Mouse (Mus musculus) intestine, embryonic 15.5 days (tissue): ENCODE measurements at regions not wholly inside any gene's neighbourhood (a gene's known extent, or its start where the extent isn't known, plus 50 kb on each side); places are given as distances from the start of the nearest gene placed in this dataset.

Experiments used
- ATAC-seq: fragments of 200-750 bp; cut with Nextera tagmentation; 2 replicates; pipeline ENCODE4 v1.8.0; 2017; ENCODE audit warnings: moderate TSS enrichment, moderate library complexity
- H3K27ac ChIP-seq: fragments of 300-500 bp; sonication (generic); 2 replicates; pipeline ENCODE4 v1.5.1; 2015; ENCODE audit warnings: mild to moderate bottlenecking, inconsistent platforms
- H3K27me3 ChIP-seq: fragments of 300-500 bp; sonication (generic); replicated peaks from 2 replicates; pipeline ENCODE4 v1.6.1; 2015; ENCODE audit warnings: inconsistent platforms
- H3K36me3 ChIP-seq: fragments of 300-500 bp; sonication (generic); 2 replicates; pipeline ENCODE4 v1.6.1; 2015; ENCODE audit warnings: inconsistent platforms
- H3K4me1 ChIP-seq: fragments of 300-500 bp; sonication (generic); replicated peaks from 2 replicates; pipeline ENCODE4 v1.6.1; 2015; ENCODE audit warnings: inconsistent platforms
- H3K4me2 ChIP-seq: fragments of 300-500 bp; sonication (generic); replicated peaks from 2 replicates; pipeline ENCODE4 v1.6.1; 2015; ENCODE audit warnings: mild to moderate bottlenecking, inconsistent platforms
- H3K4me3 ChIP-seq: fragments of 300-500 bp; sonication (generic); replicated peaks from 2 replicates; pipeline ENCODE4 v1.5.1; 2015; ENCODE audit warnings: inconsistent platforms
- H3K9ac ChIP-seq: fragments of 300-500 bp; sonication (generic); 2 replicates; pipeline ENCODE4 v1.6.1; 2015; ENCODE audit warnings: inconsistent platforms
- H3K9me3 ChIP-seq: fragments of 300-500 bp; sonication (generic); 2 replicates; pipeline ENCODE4 v1.6.1; 2016; ENCODE audit warnings: inconsistent platforms
- WGBS: fragments of 180-500 bp; shearing (Covaris S2); methylation state at CpG from one replicate; pipeline ENCODE4 v1.1.7; 2015; 5-methylcytosine and 5-hydroxymethylcytosine counted together

- H3K4me1 ChIP-seq, result no peaks in the 10 kb centered on the region
- ATAC-seq, result no peak
- no peak overlapping the region for H3K4me2 ChIP-seq
- H3K9ac ChIP-seq, result no peak overlapping the region
- H3K36me3 ChIP-seq, result no peaks in the 10 kb centered on the region
- no peak overlapping the region for H3K4me3 ChIP-seq
- no peak overlapping the region for H3K27ac ChIP-seq
- no peaks in the 10 kb centered on the region for H3K27me3 ChIP-seq
- WGBS, result 70% methylated on average over 3 of the region's 3 CpGs
- no peaks in the 10 kb centered on the region for H3K9me3 ChIP-seq
Observed at GRCm38 (mm10) chr3:39062415-39062814, 175.7 kb downstream of the Fat4 start.

GRCm38 (mm10) chr3:39065457-39065856, 178.7 kb downstream of the Fat4 start:
- no peaks in the 10 kb centered on the region for H3K27me3 ChIP-seq
- 37% methylated on average over 6 of the region's 6 CpGs for WGBS
- no peaks in the 10 kb centered on the region for H3K4me1 ChIP-seq

GRCm38 (mm10) chr3:39069011-39069410, 182.3 kb downstream of the Fat4 start:
- H3K9me3 ChIP-seq, result no peaks in the 10 kb centered on the region
- ATAC-seq, result no peak
- H3K9ac ChIP-seq, result no peak overlapping the region
- H3K36me3 ChIP-seq, result no peaks in the 10 kb centered on the region
- no peak overlapping the region for H3K27ac ChIP-seq
- H3K4me1 ChIP-seq, result no peaks in the 10 kb centered on the region
- no peak overlapping the region for H3K4me2 ChIP-seq
- H3K27me3 ChIP-seq, result no peaks in the 10 kb centered on the region
- H3K4me3 ChIP-seq, result no peak overlapping the region

More at GRCm38 (mm10) chr3:39065457-39065856, 178.7 kb downstream of the Fat4 start:
- Histone ChIP-seq H3K36me3 (no peaks in the 10 kb centered on the region), H3K4me3 (no peak overlapping the region), H3K4me2 (no peak overlapping the region), H3K9ac (no peak overlapping the region), H3K27ac (no peak overlapping the region), H3K9me3 (no peaks in the 10 kb centered on the region)
- peak; percentile 62 for ATAC-seq

- H3K9me3 ChIP-seq, result no peaks in the 10 kb centered on the region
- H3K36me3 ChIP-seq, result no peaks in the 10 kb centered on the region
- ATAC-seq, result no peak
- no peak overlapping the region for H3K4me3 ChIP-seq
- H3K9ac ChIP-seq, result no peak overlapping the region
- WGBS, result 72% methylated on average over 4 of the region's 4 CpGs
- H3K4me2 ChIP-seq, result no peak overlapping the region
- no peaks in the 10 kb centered on the region for H3K27me3 ChIP-seq
- no peaks in the 10 kb centered on the region for H3K4me1 ChIP-seq
- H3K27ac ChIP-seq, result no peak overlapping the region
Observed at GRCm38 (mm10) chr3:39082678-39083270, 196.0 kb downstream of the Fat4 start.

- Histone ChIP-seq H3K9ac (no peak overlapping the region), H3K27ac (no peak overlapping the region), H3K4me3 (no peak overlapping the region), H3K27me3 (no peaks in the 10 kb centered on the region), H3K9me3 (no peaks in the 10 kb centered on the region), H3K36me3 (no peaks in the 10 kb centered on the region), H3K4me2 (no peak overlapping the region), H3K4me1 (no peaks in the 10 kb centered on the region)
- no peak for ATAC-seq
- 87% methylated on average over 4 of the region's 4 CpGs for WGBS
Observed at GRCm38 (mm10) chr3:39088948-39089347, 202.2 kb downstream of the Fat4 start.

GRCm38 (mm10) chr3:39102324-39102723, 215.6 kb downstream of the Fat4 start:
- Histone ChIP-seq H3K9me3 (no peaks in the 10 kb centered on the region), H3K4me3 (no peak overlapping the region), H3K36me3 (no peaks in the 10 kb centered on the region), H3K9ac (no peak overlapping the region), H3K27ac (no peak overlapping the region), H3K4me2 (no peak overlapping the region), H3K4me1 (no peaks in the 10 kb centered on the region), H3K27me3 (no peaks in the 10 kb centered on the region)
- ATAC-seq, result no peak
- WGBS, result 84% methylated on average over 3 of the region's 3 CpGs

- Histone ChIP-seq H3K4me2 (no peak overlapping the region), H3K27ac (no peak overlapping the region), H3K9me3 (no peaks in the 10 kb centered on the region), H3K9ac (no peak overlapping the region), H3K27me3 (no peaks in the 10 kb centered on the region), H3K4me3 (no peak overlapping the region), H3K4me1 (no peaks in the 10 kb centered on the region), H3K36me3 (no peaks in the 10 kb centered on the region)
- WGBS, result 91% methylated on average over 5 of the region's 5 CpGs
- ATAC-seq, result no peak
Observed at GRCm38 (mm10) chr3:39109756-39110392, 223.1 kb downstream of the Fat4 start.

GRCm38 (mm10) chr3:39114056-39114455, 227.3 kb downstream of the Fat4 start:
- Histone ChIP-seq H3K9me3 (no peaks in the 10 kb centered on the region), H3K4me2 (no peak overlapping the region), H3K27me3 (no peaks in the 10 kb centered on the region), H3K4me3 (no peak overlapping the region), H3K9ac (no peak overlapping the region), H3K27ac (no peak overlapping the region), H3K36me3 (no peaks in the 10 kb centered on the region), H3K4me1 (no peaks in the 10 kb centered on the region)
- 65% methylated on average over 3 of the region's 3 CpGs for WGBS
- no peak for ATAC-seq

- Histone ChIP-seq H3K4me1 (no peaks in the 10 kb centered on the region), H3K36me3 (no peaks in the 10 kb centered on the region), H3K9me3 (no peaks in the 10 kb centered on the region), H3K27me3 (no peaks in the 10 kb centered on the region), H3K4me3 (no peak overlapping the region), H3K27ac (no peak overlapping the region), H3K9ac (no peak overlapping the region), H3K4me2 (no peak overlapping the region)
- WGBS, result 68% methylated on average over 3 of the region's 3 CpGs
- ATAC-seq, result no peak
Observed at GRCm38 (mm10) chr3:39114826-39115225, 228.1 kb downstream of the Fat4 start.

GRCm38 (mm10) chr3:39115441-39115840, 228.7 kb downstream of the Fat4 start:
- no peak overlapping the region for H3K4me3 ChIP-seq
- ATAC-seq, result no peak
- no peaks in the 10 kb centered on the region for H3K4me1 ChIP-seq
- no peak overlapping the region for H3K27ac ChIP-seq
- 68% methylated on average over 1 of the region's 1 CpGs for WGBS
- no peak overlapping the region for H3K4me2 ChIP-seq
- no peaks in the 10 kb centered on the region for H3K36me3 ChIP-seq
- no peaks in the 10 kb centered on the region for H3K9me3 ChIP-seq
- no peak overlapping the region for H3K9ac ChIP-seq
- H3K27me3 ChIP-seq, result no peaks in the 10 kb centered on the region

GRCm38 (mm10) chr3:39122250-39122649, 235.5 kb downstream of the Fat4 start:
- H3K27ac ChIP-seq, result no peak overlapping the region
- no peaks in the 10 kb centered on the region for H3K36me3 ChIP-seq
- H3K4me1 ChIP-seq, result no peaks in the 10 kb centered on the region
- no peak overlapping the region for H3K9ac ChIP-seq
- H3K9me3 ChIP-seq, result no peaks in the 10 kb centered on the region
- H3K4me2 ChIP-seq, result no peak overlapping the region
- no peaks in the 10 kb centered on the region for H3K27me3 ChIP-seq
- ATAC-seq, result no peak
- 73% methylated on average over 1 of the region's 1 CpGs for WGBS
- H3K4me3 ChIP-seq, result no peak overlapping the region

GRCm38 (mm10) chr3:39130532-39130931, 243.8 kb downstream of the Fat4 start:
- Histone ChIP-seq H3K27me3 (no peaks in the 10 kb centered on the region), H3K4me1 (no peaks in the 10 kb centered on the region), H3K9ac (no peak overlapping the region), H3K36me3 (no peaks in the 10 kb centered on the region), H3K27ac (no peak overlapping the region), H3K4me3 (no peak overlapping the region), H3K4me2 (no peak overlapping the region), H3K9me3 (no peaks in the 10 kb centered on the region)
- ATAC-seq, result no peak
- WGBS, result 84% methylated on average over 3 of the region's 3 CpGs

- Histone ChIP-seq H3K4me2 (no peak overlapping the region), H3K36me3 (no peaks in the 10 kb centered on the region), H3K27ac (no peak overlapping the region), H3K27me3 (no peaks in the 10 kb centered on the region), H3K9me3 (no peaks in the 10 kb centered on the region), H3K9ac (no peak overlapping the region), H3K4me1 (no peaks in the 10 kb centered on the region), H3K4me3 (no peak overlapping the region)
- no peak for ATAC-seq
- WGBS, result 87% methylated on average over 6 of the region's 6 CpGs
Observed at GRCm38 (mm10) chr3:39165006-39165667, 278.4 kb downstream of the Fat4 start.
